Mouse (Mus musculus) liver, embryonic 14.5 days (tissue): ENCODE data around the gene Rps26. TPM values are rescaled to one million over a fixed set of nuclear protein-coding genes. Genes with fewer than 3 reads are reported as not detected.
A peak's percentile ranks its signal among the peaks of the same experiment; 100 is the strongest.

ENCODE experiments used
- ATAC-seq: fragments of 200-750 bp; cut with Nextera tagmentation; 2 replicates; pipeline ENCODE4 v1.8.0; 2017; ENCODE audit warnings: moderate number of reproducible peaks, mild to moderate bottlenecking, moderate library complexity; ENCODE audit not compliant: insufficient read depth
- DNase-seq, 3 experiments: peaks; one replicate each; pipeline ENCODE4 v3.0.0-alpha.2; 2012 to 2013; ENCODE audit warnings: low read depth in 3 of 3, low spot score in 3 of 3
- H3K27ac ChIP-seq: fragments of 300-500 bp; sonication (generic); 2 replicates; pipeline ENCODE4 v1.5.1; 2014; ENCODE audit warnings: moderate library complexity, mild to moderate bottlenecking, control low read depth, inconsistent platforms
- H3K27me3 ChIP-seq: fragments of 300-500 bp; sonication (generic); 2 replicates; pipeline ENCODE4 v1.6.1; 2014; ENCODE audit warnings: mild to moderate bottlenecking, low read length, moderate library complexity; ENCODE audit not compliant: control insufficient read depth, insufficient read depth
- H3K36me3 ChIP-seq: fragments of 300-500 bp; sonication (generic); replicated peaks from 2 replicates; pipeline ENCODE4 v1.6.1; 2014; ENCODE audit warnings: low read depth; ENCODE audit not compliant: control insufficient read depth, insufficient read depth
- H3K4me1 ChIP-seq, 2 experiments: fragments of 200-500 bp in 1 of 2; fragments of 300-500 bp in 1 of 2; sonication (generic) in 1 of 2; replicated peaks; 2 replicates each; pipeline ENCODE4 v1.6.1; 2012 to 2014; ENCODE audit warnings: antibody characterized with exemption in 1 of 2, inconsistent platforms in 1 of 2, low read length in 1 of 2; ENCODE audit not compliant: control insufficient read depth in 2 of 2, insufficient read depth in 2 of 2
- H3K4me2 ChIP-seq: fragments of 300-500 bp; sonication (generic); 2 replicates; pipeline ENCODE4 v1.6.1; 2014; ENCODE audit warnings: low read depth, mild to moderate bottlenecking, control low read depth, moderate library complexity
- H3K4me3 ChIP-seq, 2 experiments: fragments of 200-500 bp in 1 of 2; fragments of 300-500 bp in 1 of 2; sonication (generic) in 1 of 2; 2 replicates each; pipeline ENCODE4 v1.5.1; 2012 to 2014; ENCODE audit warnings: low read depth in 2 of 2, low read length in 2 of 2, mild to moderate bottlenecking in 2 of 2, control low read depth in 1 of 2, inconsistent platforms in 1 of 2, moderate library complexity in 1 of 2; ENCODE audit not compliant: insufficient read depth in 1 of 2
- H3K9ac ChIP-seq: fragments of 300-500 bp; sonication (generic); replicated peaks from 2 replicates; pipeline ENCODE4 v1.6.1; 2014; ENCODE audit warnings: mild to moderate bottlenecking, control low read depth, moderate library complexity
- H3K9me3 ChIP-seq: fragments of 300-500 bp; sonication (generic); 2 replicates; pipeline ENCODE4 v1.6.1; 2016; ENCODE audit warnings: low read length, mixed read lengths; ENCODE audit not compliant: control insufficient read depth
- CTCF ChIP-seq: IDR thresholded peaks from 2 replicates; pipeline ENCODE4 v1.5.1; 2016; ENCODE audit warnings: antibody characterized with exemption, low read depth, control low read depth
- EP300 ChIP-seq: IDR thresholded peaks from 2 replicates; pipeline ENCODE4 v1.6.1; 2016; ENCODE audit warnings: antibody characterized with exemption, low read depth
- WGBS: fragments of 180-500 bp; shearing (Covaris S2); extraction: QIAGEN DNeasy Blood & Tissue Kit; methylation state at CpG from one replicate; pipeline ENCODE4 v1.1.7; 2014; ENCODE audit not compliant: insufficient replicate concordance; 5-methylcytosine and 5-hydroxymethylcytosine counted together
- polyA plus RNA-seq, 2 experiments: library from polyadenylated mRNA; depleted of rRNA in 1 of 2; stranded (reverse) in 1 of 2; unstranded in 1 of 2; fragments of >200 nt; fragmentation: Nextera tagmentation in 1 of 2; extraction: Ambion mirVana in 1 of 2; gene quantifications; 2 replicates each; pipeline versions ENCODE4 v1.2.1 to v1.2.3; 2012 to 2014

Rps26 gene
- polyA plus RNA-seq, 2 experiments = 643 to 867 TPM

DNA sequence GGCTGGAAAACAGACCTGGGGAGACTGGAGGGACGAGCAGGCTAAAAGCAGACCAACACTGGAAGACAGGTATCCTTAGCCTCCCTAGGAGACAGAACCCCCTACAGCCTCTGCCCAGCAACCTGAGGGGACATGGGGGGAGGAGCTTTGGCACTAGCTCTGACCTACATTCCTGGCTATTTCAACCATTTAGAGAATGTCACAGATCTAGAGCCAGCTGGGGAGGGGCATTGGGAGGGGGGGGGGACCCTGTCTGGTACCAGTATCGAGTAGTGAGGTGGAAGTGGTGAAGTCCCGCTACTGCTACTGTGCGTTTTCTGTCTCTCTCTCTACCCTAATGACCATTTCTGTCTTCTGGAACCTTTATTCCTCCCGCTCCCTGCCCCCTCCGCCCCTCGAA, 15.3 kb upstream of the Rps26 start:
- Histone ChIP-seq H3K9me3 (no peaks in the 10 kb centered on the region), H3K4me3 (no peak overlapping the region), H3K9ac (no peak overlapping the region), H3K27ac (no peak overlapping the region), H3K27me3 (peaks cover 18% of the 10 kb centered on the region), H3K4me1 (peaks cover 5 to 11% of the 10 kb centered on the region in 2 experiments), H3K36me3 (no peaks in the 10 kb centered on the region), H3K4me2 (no peak overlapping the region)
- no peak for ATAC-seq
- 53% methylated on average over 7 of the region's 7 CpGs for WGBS
- no peak for TF ChIP-seq EP300
- no peak for TF ChIP-seq CTCF
- DNase-seq = no peak

DNA sequence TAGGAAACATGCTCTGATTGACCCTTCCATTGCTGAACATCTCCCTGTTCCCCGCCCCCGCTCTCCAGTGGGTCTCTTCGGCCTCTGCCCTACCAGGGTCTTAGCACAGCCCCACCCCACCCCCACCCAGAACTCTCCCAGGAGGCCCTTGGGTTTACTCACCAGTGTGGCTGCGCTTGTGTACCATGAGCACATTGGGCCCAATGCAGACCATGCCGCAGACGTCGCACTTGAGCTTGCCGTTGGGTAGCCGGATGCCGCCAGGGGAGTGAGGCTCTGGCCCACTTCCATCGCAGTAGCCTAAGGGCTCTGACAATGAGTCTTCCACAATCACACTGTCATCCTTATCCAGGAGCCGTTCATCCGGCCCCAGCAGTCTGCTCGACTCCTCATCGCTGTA, 14.3 kb upstream of the Rps26 start:
- Histone ChIP-seq H3K9me3 (no peaks in the 10 kb centered on the region), H3K27me3 (peaks cover 21% of the 10 kb centered on the region), H3K4me2 (no peak overlapping the region), H3K4me1 (peaks cover 2 to 5% of the 10 kb centered on the region in 2 experiments; a peak in 3 of 4 replicates), H3K9ac (no peak overlapping the region), H3K36me3 (no peaks in the 10 kb centered on the region), H3K4me3 (no peak overlapping the region), H3K27ac (no peak overlapping the region)
- ATAC-seq = no peak
- 82% methylated on average over 15 of the region's 15 CpGs for WGBS
- TF ChIP-seq CTCF (no peak), EP300 (no peak)
- no peak for DNase-seq

DNA sequence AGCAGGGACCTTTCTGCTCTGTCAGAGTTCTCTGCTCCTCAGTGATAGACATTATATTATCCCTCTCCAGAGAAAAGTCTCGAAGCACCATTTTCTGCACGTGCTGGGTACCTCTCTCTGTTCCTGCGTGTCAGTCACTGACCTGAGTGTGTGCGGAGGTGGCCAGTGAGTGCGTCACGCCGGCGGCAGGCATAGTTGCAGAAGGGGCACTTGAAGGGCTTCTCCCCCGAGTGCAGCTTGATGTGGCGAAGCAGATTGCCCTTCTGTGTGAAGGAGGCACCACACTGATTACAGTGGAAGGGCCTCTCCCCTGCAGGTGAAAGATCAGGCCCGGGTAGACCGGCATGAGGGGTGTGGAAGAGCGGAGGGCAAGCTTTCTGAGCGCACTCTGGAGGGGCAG, 13.5 kb upstream of the Rps26 start:
- no peak for DNase-seq
- ATAC-seq = no peak

DNA sequence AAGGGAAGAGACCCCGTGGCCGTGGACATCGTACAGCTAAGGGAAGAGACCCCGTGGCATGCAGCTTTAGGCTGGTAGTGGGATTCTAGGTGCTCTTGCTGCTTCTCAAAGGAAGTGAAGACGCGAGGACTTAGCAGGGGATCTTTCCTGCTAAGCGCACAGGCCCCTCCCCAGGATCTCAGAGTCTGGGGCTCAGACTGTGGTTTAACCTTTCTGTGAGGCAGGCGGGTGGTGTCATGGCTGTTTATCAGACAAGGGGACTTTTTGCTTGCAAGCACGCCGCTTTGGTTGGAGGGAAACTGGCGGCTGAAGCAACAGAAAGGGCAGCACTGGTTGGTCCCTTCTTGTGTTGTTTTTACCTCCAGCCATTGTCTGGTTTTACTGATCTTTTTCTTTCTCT, 10.5 kb upstream of the Rps26 start:
- ATAC-seq = no peak
- Histone ChIP-seq H3K9me3 (no peaks in the 10 kb centered on the region), H3K9ac (no peak overlapping the region), H3K4me1 (peaks cover 7 to 12% of the 10 kb centered on the region in 2 experiments), H3K27ac (no peak overlapping the region), H3K4me3 (no peak overlapping the region), H3K4me2 (peak overlapping the region; percentile 23), H3K27me3 (peaks cover 3% of the 10 kb centered on the region; the same call in 1 of the 2 replicates), H3K36me3 (no peaks in the 10 kb centered on the region)
- 13% methylated on average over 11 of the region's 11 CpGs for WGBS
- no peak for DNase-seq
- TF ChIP-seq EP300 (no peak), CTCF (no peak)

More for the DNA sequence above, 13.5 kb upstream of the Rps26 start:
- Histone ChIP-seq H3K9ac (no peak overlapping the region), H3K4me1 (peaks cover 2% of the 10 kb centered on the region in 2 experiments; a peak in 2 of 4 replicates), H3K4me2 (no peak overlapping the region), H3K27me3 (peaks cover 17% of the 10 kb centered on the region), H3K36me3 (no peaks in the 10 kb centered on the region), H3K27ac (no peak overlapping the region), H3K9me3 (no peaks in the 10 kb centered on the region), H3K4me3 (no peak overlapping the region)
- WGBS = 71% methylated on average over 14 of the region's 14 CpGs
- TF ChIP-seq CTCF = no peak

DNA sequence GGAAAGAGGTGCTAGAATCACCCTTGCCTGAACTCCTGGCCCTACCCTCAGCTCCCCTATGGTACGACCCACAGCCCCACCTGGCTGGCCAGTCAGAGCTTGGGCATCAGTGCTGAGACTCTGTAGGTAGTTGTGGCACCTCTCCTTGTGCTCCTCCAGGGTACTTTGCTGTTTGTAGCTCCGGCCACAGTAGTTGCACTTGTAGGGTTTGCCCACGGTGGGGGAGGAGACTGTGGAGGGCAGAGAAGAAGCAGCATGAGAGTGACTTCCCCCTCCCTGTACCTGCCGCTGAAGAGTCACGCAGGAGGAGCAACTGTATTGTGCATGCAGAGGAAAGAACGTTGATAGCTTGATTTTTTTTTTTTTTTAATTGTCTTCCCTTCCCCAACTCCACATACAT, 10.0 kb upstream of the Rps26 start:
- no peak for ATAC-seq
- H3K4me3 ChIP-seq = no peak overlapping the region
- no peaks in the 10 kb centered on the region for H3K36me3 ChIP-seq
- peak overlapping the region; percentile 23 for H3K4me2 ChIP-seq
- peaks cover 10 to 15% of the 10 kb centered on the region in 2 experiments for H3K4me1 ChIP-seq
- H3K9ac ChIP-seq = no peak overlapping the region
- TF ChIP-seq EP300 (no peak), CTCF (no peak)
- no peak for DNase-seq
- no peaks in the 10 kb centered on the region for H3K9me3 ChIP-seq
- H3K27ac ChIP-seq = no peak overlapping the region
- WGBS = 23% methylated on average over 6 of the region's 6 CpGs
- H3K27me3 ChIP-seq = peaks cover 3% of the 10 kb centered on the region; the same call in 1 of the 2 replicates
